Mouse (Mus musculus): Measurements from ENCODE around the gene Il1f5. TPM values are rescaled to one million over a fixed set of nuclear protein-coding genes. Genes with fewer than 3 reads are reported as not detected.

The Il1f5 gene
- total RNA-seq (2022), result not detected

- DNase-seq, result no peak
These were observed at the start of gene Il1f5 for GRCm38 (mm10) chr2:24276654-24277053. Il1f5 (plus strand) TSS chr2:24276954.

DNA sequence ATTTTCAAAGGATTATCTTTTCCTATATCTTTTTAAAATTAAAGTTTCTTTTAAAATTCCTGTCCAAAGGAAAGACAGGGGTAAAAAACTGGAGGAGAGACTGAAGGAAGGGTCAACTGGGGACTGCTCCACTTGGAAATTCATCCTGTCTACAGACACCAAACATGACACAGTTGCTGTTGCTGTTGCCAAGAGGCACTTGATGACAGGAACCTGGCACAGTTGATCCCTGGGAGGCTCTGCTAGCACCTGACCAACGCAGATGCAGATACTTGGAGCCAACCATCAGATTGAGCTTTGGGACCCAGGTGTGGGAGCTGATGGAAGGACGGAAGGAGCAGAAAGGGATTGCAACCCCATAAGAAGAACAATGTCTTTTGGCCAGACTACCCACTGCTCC lies 49.6 kb upstream of the Il1f5 start:
- DNase-seq, result no peak

GRCm38 (mm10) chr2:24267503-24267902 lies 9.3 kb upstream of the Il1f5 start:
- no peak for DNase-seq

DNA sequence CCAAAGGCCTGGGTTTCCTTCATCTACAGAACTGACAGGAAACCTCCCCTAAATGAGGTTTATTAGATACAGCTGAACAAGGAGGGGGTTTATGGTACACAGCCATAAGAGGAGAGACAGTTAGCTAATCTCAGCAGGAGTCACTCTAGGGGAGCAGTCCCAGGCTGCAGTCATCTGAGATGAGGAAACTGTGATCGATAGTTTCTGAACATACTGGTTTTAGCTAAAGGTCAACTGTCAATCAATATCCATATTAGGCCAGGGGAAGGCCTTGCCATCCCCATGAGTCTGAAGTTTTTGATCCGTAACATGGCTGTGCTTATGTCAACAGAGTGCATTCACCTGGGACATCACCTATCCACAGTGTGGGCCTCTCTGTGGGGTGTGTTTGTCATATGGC lies 3.1 kb upstream of the Il1f5 start:
- no peak for DNase-seq

- DNase-seq, result no peak
These were observed 1.6 kb upstream of the Il1f5 start for GRCm38 (mm10) chr2:24275146-24275545.

DNA sequence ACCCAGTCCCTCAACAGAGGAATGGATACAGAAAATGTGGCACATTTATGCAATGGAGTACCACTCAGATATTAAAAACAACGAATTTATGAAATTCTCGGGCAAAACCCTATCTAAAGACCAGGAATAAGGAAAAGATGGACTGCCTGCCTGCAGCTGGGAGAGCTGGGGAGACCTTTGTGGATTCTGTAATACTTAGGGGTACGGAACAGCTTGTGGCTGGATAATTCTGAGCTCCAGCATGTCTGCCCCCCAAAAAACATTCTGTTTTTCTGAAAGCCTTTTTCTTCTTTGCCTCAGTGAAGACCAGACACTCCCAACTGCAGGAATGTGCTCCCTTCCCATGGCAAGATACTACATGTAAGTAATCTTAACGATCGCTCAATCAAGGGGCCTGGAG lies 14.1 kb downstream of the Il1f5 start, which contains the start of gene Il1f10:
TSS of gene Il1f10 (plus strand) at position 301 of the 400 bp plus-strand sequence.
- DNase-seq, result no peak

- DNase-seq, result no peak
These were observed 17.9 kb downstream of the Il1f5 start for GRCm38 (mm10) chr2:24294616-24295015.

GRCm38 (mm10) chr2:24296837-24297236 lies 20.1 kb downstream of the Il1f5 start:
- no peak for DNase-seq

GRCm38 (mm10) chr2:24311302-24312001 lies 34.7 kb downstream of the Il1f5 start:
- DNase-seq, result no peak

DNA sequence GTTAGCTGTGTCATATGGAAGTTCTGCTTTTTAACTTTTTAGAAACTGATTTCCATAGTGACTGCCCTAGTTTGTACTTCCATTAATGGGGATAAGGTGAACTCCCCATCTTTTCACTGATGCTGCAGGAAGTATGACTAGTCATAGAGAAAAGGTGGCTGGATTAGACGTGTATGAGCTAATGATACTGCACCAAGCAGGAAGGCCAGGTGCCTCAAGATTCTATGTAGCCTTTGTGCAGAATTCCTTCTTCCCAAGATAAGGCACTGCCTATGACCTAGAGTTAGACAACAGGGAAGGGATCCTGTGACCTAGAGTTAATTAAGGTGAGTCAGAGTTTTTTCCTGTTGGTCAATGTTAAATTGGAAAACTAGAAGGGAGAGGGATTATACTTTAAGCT lies 40.2 kb downstream of the Il1f5 start:
- DNase-seq, result no peak

GRCm38 (mm10) chr2:24317919-24318598 lies 41.3 kb downstream of the Il1f5 start:
- DNase-seq, result no peak

Other genes with a start within 250 kb of the Il1f5 start
- 10 to 100 TPM; 12.6 to 17.2 (median 15.1) TPM for gene Hnmt, start 227.6 kb upstream of the Il1f5 start, total RNA-seq (2022)
- not detected for gene Tbpl2, start 180.4 kb upstream of the Il1f5 start, total RNA-seq (2022)
- gene Il1f8, start 123.8 kb upstream of the Il1f5 start, total RNA-seq (2022), result not detected
- not detected for gene Il1f9, start 90.5 kb upstream of the Il1f5 start, total RNA-seq (2022)
- gene Il1f6, start 61.5 kb upstream of the Il1f5 start, total RNA-seq (2022), result not detected
- gene Il1f10, start 14.2 kb downstream of the Il1f5 start, total RNA-seq (2022), result not detected
- 1 to 10 TPM in 1 of 4 experiments, under 1 TPM in 2, not detected in 1; 0.68 to 1.4 (median 0.77) TPM for gene Il1rn, start 59.9 kb downstream of the Il1f5 start, total RNA-seq (2022)
- gene Psd4, start 90.6 kb downstream of the Il1f5 start, total RNA-seq (2022), result 1 to 10 TPM; 1.5 to 5.2 (median 3.9) TPM
- gene Pax8, start 198.6 kb downstream of the Il1f5 start, total RNA-seq (2022), result not detected

All from adrenal gland, adult 8-10 months (tissue).